Mouse (Mus musculus) B cell, adult 2 months (primary cell): ENCODE data around the gene Atp6v1a.

Experiments
- DNase-seq, 2 experiments: peaks; one replicate each; pipeline ENCODE4 v3.0.0; 2022

Gene Atp6v1a

GRCm38 (mm10) chr16:44060604-44061286, 78.8 kb downstream of the Atp6v1a start:
- DNase-seq, result no peak

DNA sequence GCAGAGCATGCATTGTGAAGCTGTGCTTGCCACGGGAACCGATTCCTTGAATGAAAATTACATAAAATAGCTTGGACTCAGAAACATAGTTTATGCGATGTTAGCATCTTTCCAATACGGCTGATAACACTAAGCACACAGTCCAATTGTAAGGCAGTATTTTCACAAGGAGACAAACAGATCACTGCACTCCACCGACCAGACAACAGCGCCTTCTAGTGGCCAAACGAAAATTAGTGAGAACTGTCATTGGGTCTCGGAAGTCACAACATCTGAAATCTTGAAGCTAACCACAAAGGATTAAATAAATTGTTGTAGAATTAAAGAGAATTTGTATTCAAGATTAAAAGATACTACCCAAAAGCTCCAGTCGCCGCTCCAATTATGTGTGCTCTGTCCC, 80.8 kb downstream of the Atp6v1a start:
- peak; percentile 79 for DNase-seq

- no peak for DNase-seq
These were observed 83.7 kb downstream of the Atp6v1a start for GRCm38 (mm10) chr16:44055766-44056165.

GRCm38 (mm10) chr16:44053265-44053664, 86.2 kb downstream of the Atp6v1a start:
- DNase-seq, result no peak

DNA sequence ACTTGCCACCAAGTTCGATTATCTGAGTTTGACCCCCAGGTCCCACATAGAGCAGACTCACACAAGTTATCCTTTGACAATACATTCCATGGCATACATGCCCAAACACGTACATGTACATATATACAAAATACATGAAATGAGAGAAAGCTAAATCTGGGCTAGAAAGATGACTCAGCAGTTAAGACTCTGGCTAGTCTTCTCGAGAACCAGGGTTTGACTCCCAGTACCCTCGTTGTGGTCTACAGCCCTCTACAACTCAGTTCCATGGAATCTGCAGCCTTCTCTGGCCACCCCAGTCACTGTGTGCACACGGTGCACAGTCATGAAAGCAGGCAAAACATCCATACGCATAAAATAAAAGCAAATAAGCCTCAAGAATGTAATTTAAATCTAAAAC, 87.1 kb downstream of the Atp6v1a start:
- no peak for DNase-seq

DNA sequence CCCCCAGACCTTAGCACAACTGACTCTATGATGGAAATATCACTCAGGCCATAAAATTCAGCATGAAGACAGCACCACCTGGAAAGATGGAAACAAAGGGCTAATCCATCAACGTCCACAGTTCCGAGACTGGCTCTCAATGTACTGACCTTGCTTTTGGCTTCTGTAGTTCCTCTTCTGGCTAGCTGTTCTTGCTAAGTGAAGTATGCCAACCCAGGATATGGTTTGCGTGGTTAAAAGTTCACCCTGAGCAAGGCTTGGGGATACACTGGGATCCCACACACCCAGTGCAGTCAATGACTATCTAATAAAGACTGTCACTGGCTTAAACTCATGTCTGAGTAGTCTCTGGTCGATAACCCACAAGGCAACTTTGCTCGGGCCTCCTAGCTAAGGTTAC, 89.4 kb downstream of the Atp6v1a start:
- no peak for DNase-seq

DNA sequence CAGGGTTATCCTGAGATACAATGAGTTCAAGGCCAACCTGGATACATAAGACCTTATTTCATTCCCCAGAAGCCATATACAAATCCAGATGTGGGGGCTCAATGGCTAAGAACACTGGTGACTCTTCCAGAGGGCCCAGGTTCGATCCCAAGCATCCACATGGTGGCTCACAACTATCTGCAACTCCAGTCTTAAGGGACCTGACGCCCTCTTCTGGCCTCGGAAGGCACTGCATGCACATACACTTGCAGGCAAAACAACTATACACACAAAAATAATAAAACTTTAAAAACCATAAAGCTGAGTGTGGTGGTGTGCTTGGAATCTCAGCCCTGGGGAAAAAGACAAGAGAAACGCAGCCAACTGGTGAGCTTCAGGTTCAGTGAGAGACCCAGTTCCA, 100.4 kb downstream of the Atp6v1a start:
- peak; percentile 30 to 38 for DNase-seq
